Mouse (Mus musculus) lung, postnatal 25 days (tissue): ENCODE data around the gene Dock6.
"Not testable (repeated sequence)": the region's sequence is repeated elsewhere in the genome, so short reads cannot be mapped to it uniquely, and the experiment has no call there.

Source experiments
- DNase-seq: peaks from one replicate; pipeline ENCODE4 v3.0.0; 2022; ENCODE audit warnings: low spot score

The Dock6 gene

DNA sequence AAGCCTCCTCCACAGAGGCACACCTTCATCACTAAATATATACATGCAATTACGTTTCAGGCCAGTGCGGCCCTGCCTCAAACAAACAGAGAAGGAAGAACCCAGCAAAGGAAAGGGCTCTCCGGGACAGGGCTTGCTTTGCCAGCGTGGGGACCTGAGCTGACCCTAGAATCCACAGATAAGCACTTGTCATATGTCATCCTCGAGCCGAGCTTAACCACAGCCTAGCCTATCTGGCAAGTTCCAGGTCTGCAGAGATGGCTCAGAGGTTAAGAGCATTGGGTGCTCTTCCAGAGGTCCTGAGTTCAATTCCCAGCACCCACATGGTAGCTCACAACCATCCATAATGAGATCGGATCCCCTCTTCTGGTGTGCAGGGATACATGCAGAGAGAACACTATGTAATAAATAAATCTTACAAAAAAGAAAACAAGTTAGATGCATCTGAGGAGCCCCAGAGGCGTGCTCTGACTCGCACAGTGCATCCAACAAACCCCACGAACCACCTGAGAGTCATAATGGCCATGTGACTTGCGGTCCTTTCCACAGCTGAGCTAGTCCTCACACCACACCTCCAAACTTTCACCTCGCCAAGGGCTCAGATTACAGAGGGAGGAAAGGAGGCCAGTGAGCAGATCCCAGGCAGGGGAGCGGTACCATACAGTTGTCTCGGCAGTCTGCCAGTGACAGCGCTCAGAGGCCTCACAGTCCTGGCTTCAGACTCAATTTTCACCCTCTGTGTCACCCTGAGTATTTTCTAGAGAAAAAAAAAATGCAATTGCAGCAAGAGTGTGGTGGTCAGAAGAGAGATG lies 70.6 kb downstream of the Dock6 start:
- DNase-seq: peak; percentile 37

- no peak for DNase-seq
These were observed 74.7 kb downstream of the Dock6 start for GRCm38 (mm10) chr9:21777726-21778125.

DNA sequence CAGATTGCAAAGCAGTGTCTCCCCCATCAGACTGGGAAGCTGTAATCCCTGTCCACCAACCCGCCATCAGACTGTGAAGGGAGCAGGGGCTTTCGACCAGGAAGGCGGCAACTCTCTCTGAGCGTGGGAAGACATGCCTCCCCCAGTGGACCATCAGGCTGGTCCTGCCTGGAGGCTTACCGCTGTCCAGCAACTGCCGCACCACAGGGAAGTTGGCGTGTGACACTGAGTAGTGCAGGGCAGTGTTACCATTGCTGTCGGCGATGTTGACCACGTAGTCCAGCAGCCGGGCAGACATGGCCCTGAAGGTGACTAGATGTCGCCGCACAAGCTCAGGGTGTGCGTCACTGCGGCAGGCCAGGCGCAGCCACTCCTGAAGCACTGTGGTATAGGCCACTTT lies 78.1 kb downstream of the Dock6 start:
- no peak for DNase-seq

DNA sequence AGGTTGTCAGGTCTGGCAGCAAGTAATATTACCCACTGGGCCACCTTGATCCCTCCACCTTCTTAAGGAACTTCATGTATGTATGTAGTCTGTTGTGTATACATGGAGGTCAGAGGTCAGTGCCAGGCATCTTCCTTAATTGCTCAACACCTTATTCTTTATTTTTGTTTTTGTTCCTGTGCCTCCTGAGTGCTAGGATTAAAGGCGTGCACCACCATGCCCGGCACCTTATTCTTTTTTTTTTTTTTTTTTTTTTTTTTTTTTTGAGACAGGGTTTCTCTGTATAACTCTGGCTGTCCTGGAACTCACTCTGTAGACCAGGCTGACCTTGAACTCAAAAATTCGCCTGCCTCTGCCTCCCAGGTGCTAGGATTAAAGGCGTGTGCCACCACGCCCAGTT lies 79.0 kb downstream of the Dock6 start:
- DNase-seq: not testable (repeated sequence)

- no peak for DNase-seq
These were observed 82.8 kb downstream of the Dock6 start for GRCm38 (mm10) chr9:21769558-21770183.

DNA sequence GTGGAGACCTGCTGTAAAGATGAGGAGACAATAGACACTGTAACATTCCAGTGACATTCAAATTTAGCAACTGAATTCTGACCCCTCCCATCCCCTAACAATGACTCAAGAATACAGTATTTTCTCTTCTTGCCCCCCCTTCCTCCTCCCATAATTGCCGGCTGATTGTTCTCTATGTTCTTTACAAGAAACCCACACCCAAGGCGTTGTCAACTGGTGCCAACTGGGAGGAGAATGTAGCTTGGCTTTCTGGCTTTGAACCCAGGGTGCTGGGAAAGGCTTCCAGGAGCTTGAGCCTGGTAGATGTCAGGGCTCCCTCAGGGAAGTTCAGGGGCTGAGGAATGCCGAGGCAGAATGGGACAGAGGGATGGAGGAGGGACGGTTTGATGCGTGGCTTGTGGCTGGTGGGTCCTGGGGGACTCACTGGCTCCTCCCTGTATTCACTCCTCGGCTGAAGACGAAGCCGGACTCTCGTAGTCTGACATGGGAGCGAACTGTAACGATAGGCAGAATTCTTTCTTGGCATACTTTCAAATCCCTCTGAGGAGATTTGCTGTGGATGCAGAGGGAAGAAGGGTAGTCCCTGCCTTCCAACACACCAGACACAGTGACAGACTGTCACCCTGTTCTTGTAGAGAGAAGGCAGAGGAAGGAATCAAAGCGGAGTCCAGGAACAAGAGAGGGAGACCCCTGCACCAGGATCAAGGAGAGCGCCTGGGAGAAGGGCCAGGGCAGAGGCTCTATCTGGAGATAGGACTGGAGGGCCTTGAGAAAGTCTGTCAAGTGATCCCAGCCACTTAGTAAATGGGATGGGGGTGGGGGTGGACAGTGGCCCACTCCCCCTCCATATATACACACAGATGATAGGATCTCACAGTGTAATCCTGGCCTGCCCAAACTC lies 83.7 kb downstream of the Dock6 start:
- DNase-seq: no peak

DNA sequence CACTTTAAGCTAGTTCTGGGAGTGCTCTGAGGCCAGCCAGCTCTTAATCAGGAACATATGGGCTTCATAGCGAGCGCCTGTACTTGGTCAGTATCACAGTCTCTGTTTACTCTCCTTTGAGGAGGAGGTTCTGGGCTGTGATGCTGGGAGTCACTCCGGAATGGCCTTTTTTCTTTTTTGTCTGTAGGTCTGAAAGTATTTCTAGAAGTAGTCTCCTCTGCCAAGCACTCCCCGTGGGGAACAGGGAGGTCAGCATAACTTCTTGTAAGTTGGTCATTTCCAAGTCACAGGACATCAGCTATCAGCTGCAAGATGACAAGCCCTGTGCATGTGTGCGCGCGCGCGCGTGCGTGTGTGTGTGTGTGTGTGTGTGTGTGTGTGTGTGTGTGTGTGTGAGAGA lies 84.5 kb downstream of the Dock6 start:
- peak; percentile 48 for DNase-seq

- DNase-seq: peak; percentile 66
These were observed 88.1 kb downstream of the Dock6 start for GRCm38 (mm10) chr9:21764084-21764999.

DNA sequence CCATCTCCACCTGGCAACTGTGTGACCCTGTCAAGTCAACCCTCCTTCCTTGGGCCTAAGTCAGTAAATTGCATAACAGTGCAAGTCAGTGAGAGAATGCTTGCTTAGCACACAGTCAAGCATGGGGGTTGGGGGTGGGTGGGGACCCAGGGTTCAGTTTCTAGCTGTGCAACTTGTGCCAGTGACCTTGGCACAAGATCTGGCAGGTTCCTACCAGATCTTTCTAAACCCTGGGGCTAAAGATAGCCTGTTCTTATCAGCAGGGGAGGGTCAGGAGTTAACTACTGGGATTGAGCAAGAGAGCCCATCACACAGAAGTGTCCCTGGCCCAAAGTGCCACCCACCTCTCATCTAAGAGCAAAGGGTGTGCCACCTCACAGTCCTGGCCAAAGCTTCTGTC lies 90.3 kb downstream of the Dock6 start:
- peak; percentile 82 for DNase-seq

DNA sequence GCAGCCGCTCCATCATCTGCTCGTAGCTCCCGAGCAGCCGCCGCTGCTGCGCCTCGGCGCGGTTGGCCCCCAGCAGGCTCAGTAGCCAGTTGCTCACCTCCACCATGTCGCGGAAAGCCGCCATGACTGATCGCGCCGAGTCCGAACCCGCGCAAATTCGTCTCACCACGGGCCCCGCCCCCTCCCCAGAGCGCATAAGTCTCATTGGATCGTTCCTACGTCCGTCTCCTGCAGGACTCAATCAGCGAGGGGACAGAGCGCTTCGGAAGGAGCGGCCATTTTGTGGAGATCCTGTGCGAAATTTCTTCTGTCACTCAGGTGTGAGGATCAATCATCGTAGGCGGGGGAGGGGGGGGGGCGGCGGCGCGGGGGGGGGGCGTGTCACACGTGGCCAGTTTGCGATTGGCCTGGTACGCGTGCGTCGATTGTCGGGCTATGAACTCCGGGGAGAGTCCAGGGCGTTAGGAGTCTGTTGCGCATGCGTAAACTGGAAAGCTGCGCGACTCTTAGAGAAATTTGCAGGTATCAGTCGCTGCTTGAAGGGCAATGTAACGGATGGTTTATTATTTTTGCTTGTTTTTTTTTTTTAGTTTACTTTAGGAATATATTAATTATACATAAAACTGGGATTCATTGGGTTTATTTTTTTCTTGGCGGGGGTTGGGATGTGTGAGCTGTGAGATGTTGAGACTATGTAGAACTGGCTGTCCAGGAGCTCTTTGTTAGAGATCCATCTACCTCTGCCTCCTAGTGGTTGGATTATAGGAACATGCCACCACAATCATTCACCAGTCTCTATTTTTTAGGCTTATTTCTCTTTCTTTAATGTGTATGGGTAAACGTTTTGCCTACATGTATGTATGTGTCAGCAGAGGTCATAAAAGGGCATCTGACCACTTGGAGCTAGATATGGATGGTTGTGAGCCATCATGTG lies 92.0 kb downstream of the Dock6 start, which contains the start of gene Spc24:
Gene Spc24, minus strand, starts transcription at position 149 of the 934 bp plus-strand sequence.
- peak; percentile 97 for DNase-seq

- DNase-seq: no peak
These were observed 92.7 kb downstream of the Dock6 start for GRCm38 (mm10) chr9:21759718-21760117.

GRCm38 (mm10) chr9:21758576-21759529 lies 93.6 kb downstream of the Dock6 start:
- DNase-seq: no peak

DNA sequence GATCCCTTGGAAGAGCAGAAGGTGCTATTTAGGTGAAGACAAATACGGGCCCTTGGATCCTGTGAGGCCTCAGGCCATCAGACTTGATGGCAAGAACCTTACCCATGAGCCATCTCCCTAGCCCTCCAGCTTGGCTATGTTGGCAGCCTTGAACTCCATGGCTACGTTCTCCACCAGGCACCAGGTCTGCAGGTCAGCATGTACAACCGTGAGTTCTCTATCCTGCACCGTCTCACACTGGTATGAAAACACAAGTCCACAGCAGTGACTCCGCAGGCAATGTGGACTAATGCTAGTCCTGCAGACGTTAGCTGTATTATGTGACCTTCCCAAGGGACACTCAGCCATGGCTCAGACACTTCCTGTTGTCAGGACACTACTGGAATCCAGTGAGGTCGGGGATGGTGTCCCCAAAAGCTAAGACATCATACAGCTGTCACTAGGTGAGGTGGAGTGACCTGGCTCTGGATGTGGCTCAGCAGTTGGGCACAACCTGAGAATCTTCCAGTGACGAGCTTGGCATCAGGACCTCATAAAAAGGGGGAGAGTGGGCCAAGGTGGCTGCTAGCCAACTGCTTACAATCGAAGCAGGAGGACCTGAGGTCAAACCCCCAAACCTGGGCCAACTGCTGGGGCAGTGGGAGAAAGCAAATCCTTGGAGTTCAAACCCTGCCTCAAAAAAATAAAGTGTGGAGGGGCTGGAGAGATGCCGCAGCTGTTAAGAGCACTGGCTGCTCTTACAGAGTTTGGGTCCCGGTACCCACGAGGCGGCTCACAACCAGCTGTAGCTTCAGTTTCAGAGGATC lies 97.7 kb downstream of the Dock6 start:
- no peak for DNase-seq

- peak; percentile 89 for DNase-seq
These were observed 98.4 kb downstream of the Dock6 start for GRCm38 (mm10) chr9:21754003-21754402.

GRCm38 (mm10) chr9:21752252-21752792 lies 100.1 kb downstream of the Dock6 start:
- DNase-seq: peak; percentile 48

DNA sequence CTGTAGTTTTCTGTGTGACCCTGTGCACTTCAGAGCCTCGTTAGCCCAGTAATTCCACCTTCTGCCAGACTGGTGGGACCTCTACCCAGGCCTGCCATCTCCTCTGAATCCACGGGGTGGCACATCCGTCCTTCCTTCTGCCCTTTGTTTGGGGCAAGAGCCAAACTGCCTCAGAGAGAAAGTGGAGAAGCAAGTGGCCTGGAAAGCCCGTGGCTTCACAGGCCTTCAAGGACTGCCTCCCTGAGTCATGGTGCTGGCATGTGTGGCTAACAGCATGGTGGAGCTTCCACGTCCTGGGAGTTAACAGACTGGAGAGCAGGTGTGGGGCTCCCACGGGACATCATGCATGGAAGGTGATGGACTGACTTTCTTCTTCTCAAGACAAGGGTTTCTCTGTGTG lies 101.1 kb downstream of the Dock6 start:
- peak; percentile 66 for DNase-seq

DNA sequence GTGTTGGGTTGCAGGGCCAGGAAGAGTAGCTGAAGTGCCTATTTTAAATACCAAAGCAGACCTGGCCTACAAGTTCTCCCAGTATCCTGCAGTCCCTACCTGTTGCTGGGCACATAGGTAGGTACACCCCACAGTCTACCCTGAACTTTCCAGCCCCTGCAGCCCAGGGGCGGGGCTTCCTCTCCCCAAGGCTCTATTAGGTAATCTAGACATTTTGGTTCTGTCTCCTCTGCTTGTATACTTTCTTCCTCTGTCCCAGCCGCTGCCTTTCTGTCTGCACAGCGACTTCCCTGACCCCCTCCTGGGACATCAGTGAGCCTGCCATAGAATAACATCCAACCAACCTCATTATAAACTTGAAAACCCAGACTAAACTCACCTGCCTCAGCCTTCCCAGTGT lies 102.1 kb downstream of the Dock6 start:
- DNase-seq: no peak
